Mouse (Mus musculus): ENCODE measurements around the gene Gnat1. TPM values are rescaled to one million over a fixed set of nuclear protein-coding genes. Genes with fewer than 3 reads are reported as not detected.
A peak's percentile ranks its signal among the peaks of the same experiment; 100 is the strongest.

Gnat1 gene
- polyA plus RNA-seq, 1 experiment from 2014 or later = 5.8 TPM

DNA sequence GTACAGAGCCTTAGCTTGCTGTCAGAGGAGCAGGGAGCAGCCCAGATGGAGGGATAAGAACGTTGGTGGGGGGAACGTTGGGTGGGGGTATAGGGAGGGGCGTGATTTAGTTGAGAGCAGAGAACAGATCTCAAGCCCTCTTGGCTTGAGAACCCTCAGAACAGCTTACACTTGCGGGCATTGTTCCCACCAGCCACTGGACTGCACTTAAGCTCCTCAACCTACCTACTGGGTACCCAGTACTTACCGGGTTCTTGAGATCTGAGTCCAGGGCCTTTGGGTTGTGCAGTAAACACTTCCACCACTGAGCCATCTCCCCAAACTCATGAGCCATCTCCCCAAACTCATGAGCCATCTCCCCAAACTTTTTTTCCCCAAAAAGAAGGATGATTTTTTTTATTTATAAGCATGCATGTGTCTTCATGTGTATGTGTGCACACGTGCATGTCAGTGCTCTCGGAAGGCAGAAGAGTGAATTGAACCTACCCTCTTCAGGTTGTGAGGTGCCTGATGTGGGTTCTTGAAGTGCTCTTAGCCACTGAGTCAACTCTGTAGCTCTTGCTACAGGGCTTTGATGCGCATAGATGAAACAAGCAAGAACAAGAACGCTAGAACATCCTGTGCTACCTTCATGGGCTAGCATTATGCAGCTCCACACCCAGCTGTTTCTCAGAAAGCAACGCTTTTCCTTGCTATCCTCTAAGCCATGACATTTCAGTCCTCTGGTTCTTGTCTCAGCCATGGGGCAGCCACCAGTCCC is 39.4 kb upstream of the Gnat1 start:
- DNase-seq = no peak
- H3K9me3 ChIP-seq (ENCODE audit: low read length) = no peaks in the 10 kb centered on the region
- H3K36me3 ChIP-seq (replicated peaks; ENCODE audit: insufficient read depth, low read length) = no peaks in the 10 kb centered on the region
- TF ChIP-seq EP300 (IDR thresholded peaks at IDR 0.05; ENCODE audit: low read depth) (no peak), CTCF (IDR thresholded peaks at IDR 0.05; ENCODE audit: low read depth) (no peak)
- H3K4me1 ChIP-seq (ENCODE audit: insufficient read depth) = peaks cover 12% of the 10 kb centered on the region; the same call in 1 of the 2 replicates
- H3K4me3 ChIP-seq (ENCODE audit: low read depth, low read length) = no peak overlapping the region
- no peak overlapping the region for H3K9ac ChIP-seq (replicated peaks)
- 0 out of 2 replicates have a peak, but pooled peaks cover 11% of the 10 kb centered on the region for H3K27me3 ChIP-seq (ENCODE audit: insufficient read depth, low read length)
- ATAC-seq = no peak
- no peak overlapping the region for H3K4me2 ChIP-seq (ENCODE audit: low read depth, low read length)
- 76% methylated on average over 10 of the region's 10 CpGs for WGBS (ENCODE audit: insufficient replicate concordance)
- no peak overlapping the region for H3K27ac ChIP-seq (ENCODE audit: low read depth)

- H3K9ac ChIP-seq (replicated peaks) = no peak overlapping the region
- no peak overlapping the region for H3K4me2 ChIP-seq (ENCODE audit: low read depth, low read length)
- TF ChIP-seq CTCF (IDR thresholded peaks at IDR 0.05; ENCODE audit: low read depth) = no peak
- TF ChIP-seq EP300 (IDR thresholded peaks at IDR 0.05; ENCODE audit: low read depth) = no peak
- 76% methylated on average over 5 of the region's 6 CpGs for WGBS (ENCODE audit: insufficient replicate concordance)
- no peaks in the 10 kb centered on the region for H3K9me3 ChIP-seq (ENCODE audit: low read length)
- H3K27ac ChIP-seq (ENCODE audit: low read depth) = no peak overlapping the region
- 0 out of 2 replicates have a peak, but pooled peaks cover 4% of the 10 kb centered on the region for H3K4me1 ChIP-seq (ENCODE audit: insufficient read depth)
- 0 out of 2 replicates have a peak, but pooled peaks cover 17% of the 10 kb centered on the region for H3K27me3 ChIP-seq (ENCODE audit: insufficient read depth, low read length)
- no peaks in the 10 kb centered on the region for H3K36me3 ChIP-seq (replicated peaks; ENCODE audit: insufficient read depth, low read length)
- no peak for DNase-seq
- ATAC-seq = no peak
- no peak overlapping the region for H3K4me3 ChIP-seq (ENCODE audit: low read depth, low read length)
Observed at GRCm38 (mm10) chr9:107716951-107717350, 37.4 kb upstream of the Gnat1 start.

DNA sequence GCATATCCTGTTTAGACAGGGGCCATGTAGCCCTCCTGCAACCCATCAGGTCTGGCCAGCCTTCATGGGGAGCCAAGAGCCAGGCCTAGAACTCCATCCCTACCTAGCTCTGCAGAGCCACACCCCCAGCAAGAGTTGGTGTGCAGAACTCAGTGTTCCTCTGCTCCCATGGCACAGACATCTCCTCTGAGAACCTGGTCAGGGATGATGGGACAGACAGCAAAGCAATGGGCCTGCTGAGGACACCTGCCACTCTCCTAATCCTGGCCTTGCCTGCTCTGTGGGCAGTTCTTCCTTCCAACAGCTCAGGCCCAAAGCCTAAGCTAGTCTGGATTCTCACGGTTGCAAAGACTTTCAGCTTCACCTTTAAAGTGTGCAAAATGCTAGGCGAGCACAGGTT is 36.1 kb upstream of the Gnat1 start:
- no peak for ATAC-seq
- no peak for TF ChIP-seq EP300 (IDR thresholded peaks at IDR 0.05; ENCODE audit: low read depth)
- DNase-seq = no peak
- Histone ChIP-seq H3K27ac (ENCODE audit: low read depth) (no peak overlapping the region), H3K9me3 (ENCODE audit: low read length) (no peaks in the 10 kb centered on the region), H3K4me1 (ENCODE audit: insufficient read depth) (0 out of 2 replicates have a peak, but pooled peaks cover 4% of the 10 kb centered on the region), H3K9ac (replicated peaks) (no peak overlapping the region), H3K36me3 (replicated peaks; ENCODE audit: insufficient read depth, low read length) (no peaks in the 10 kb centered on the region), H3K4me2 (ENCODE audit: low read depth, low read length) (no peak overlapping the region), H3K4me3 (ENCODE audit: low read depth, low read length) (no peak overlapping the region), H3K27me3 (ENCODE audit: insufficient read depth, low read length) (peaks cover 25% of the 10 kb centered on the region)
- WGBS (ENCODE audit: insufficient replicate concordance) = 54% methylated on average over 2 of the region's 2 CpGs

GRCm38 (mm10) chr9:107714221-107714952 is 34.9 kb upstream of the Gnat1 start:
- H3K9ac ChIP-seq (replicated peaks) = no peak overlapping the region
- no peak overlapping the region for H3K4me3 ChIP-seq (ENCODE audit: low read depth, low read length)
- TF ChIP-seq EP300 (IDR thresholded peaks at IDR 0.05; ENCODE audit: low read depth) = no peak
- TF ChIP-seq CTCF (IDR thresholded peaks at IDR 0.05; ENCODE audit: low read depth) = no peak
- H3K4me2 ChIP-seq (ENCODE audit: low read depth, low read length) = no peak overlapping the region
- H3K9me3 ChIP-seq (ENCODE audit: low read length) = no peaks in the 10 kb centered on the region
- peaks cover 11% of the 10 kb centered on the region; the same call in 1 of the 2 replicates for H3K4me1 ChIP-seq (ENCODE audit: insufficient read depth)
- no peak for ATAC-seq
- H3K27ac ChIP-seq (ENCODE audit: low read depth) = no peak overlapping the region
- peak; percentile 43 for DNase-seq
- H3K27me3 ChIP-seq (ENCODE audit: insufficient read depth, low read length) = peaks cover 36% of the 10 kb centered on the region
- H3K36me3 ChIP-seq (replicated peaks; ENCODE audit: insufficient read depth, low read length) = no peaks in the 10 kb centered on the region
- 37% methylated on average over 12 of the region's 12 CpGs for WGBS (ENCODE audit: insufficient replicate concordance)

GRCm38 (mm10) chr9:107709697-107710483 is 30.4 kb upstream of the Gnat1 start, which contains the start of gene Sema3f:
Gene Sema3f (minus strand): TSS chr9:107710475.
- H3K27ac ChIP-seq (ENCODE audit: low read depth) = 0 out of 2 replicates have a peak within 1 kb of the TSS, but pooled peaks have one; percentile 41
- ATAC-seq (peak; percentile 93), DNase-seq (peak; percentile 86)
- H3K27me3 ChIP-seq (ENCODE audit: insufficient read depth, low read length) = peaks cover 65% of the 10 kb centered on the region
- peak within 1 kb of the TSS; percentile 57 for H3K4me3 ChIP-seq (ENCODE audit: low read depth, low read length)
- peak within 1 kb of the TSS; percentile 62 for H3K9ac ChIP-seq (replicated peaks)
- H3K4me1 ChIP-seq (ENCODE audit: insufficient read depth) = peaks cover 16% of the 10 kb centered on the region; the same call in 1 of the 2 replicates
- no peaks in the 10 kb centered on the region for H3K36me3 ChIP-seq (replicated peaks; ENCODE audit: insufficient read depth, low read length)
- WGBS (ENCODE audit: insufficient replicate concordance) = 1% methylated on average over 58 of the region's 86 CpGs
- peak within 1 kb of the TSS; percentile 93 for H3K4me2 ChIP-seq (ENCODE audit: low read depth, low read length)
- TF ChIP-seq CTCF (IDR thresholded peaks at IDR 0.05; ENCODE audit: low read depth) (peak; percentile 63), EP300 (IDR thresholded peaks at IDR 0.05; ENCODE audit: low read depth) (no peak)
- no peaks in the 10 kb centered on the region for H3K9me3 ChIP-seq (ENCODE audit: low read length)

Measured in liver, postnatal 0 days (tissue).